Mouse (Mus musculus): ENCODE measurements around the gene Olfr1179.
"Not testable (repeated sequence)": the region's sequence is repeated elsewhere in the genome, so short reads cannot be mapped to it uniquely, and the experiment has no call there.

The Olfr1179 gene

DNA sequence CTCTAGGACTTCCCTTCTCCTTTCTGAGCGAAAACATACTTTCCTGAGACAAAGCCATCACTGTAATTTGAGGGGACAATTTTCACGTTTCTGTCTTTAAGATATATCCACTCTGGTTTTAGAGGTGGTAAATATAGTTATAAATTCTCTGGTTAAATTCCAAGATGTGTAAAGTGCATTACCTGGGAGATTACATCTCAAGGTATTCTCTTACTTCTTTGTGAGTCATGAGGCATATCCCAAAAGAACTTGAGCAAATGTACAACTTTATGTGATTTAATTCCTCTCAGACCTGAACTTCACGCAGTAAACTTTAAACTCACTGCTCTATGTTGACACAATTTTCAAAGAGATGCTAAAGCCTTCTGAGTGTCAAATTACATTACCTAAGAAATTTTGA lies at the start of gene Olfr1179:
Gene Olfr1179 (minus strand): TSS at position 101 of the 400 bp plus-strand sequence.
- no peak for DNase-seq (ENCODE audit: low spot score)

DNA sequence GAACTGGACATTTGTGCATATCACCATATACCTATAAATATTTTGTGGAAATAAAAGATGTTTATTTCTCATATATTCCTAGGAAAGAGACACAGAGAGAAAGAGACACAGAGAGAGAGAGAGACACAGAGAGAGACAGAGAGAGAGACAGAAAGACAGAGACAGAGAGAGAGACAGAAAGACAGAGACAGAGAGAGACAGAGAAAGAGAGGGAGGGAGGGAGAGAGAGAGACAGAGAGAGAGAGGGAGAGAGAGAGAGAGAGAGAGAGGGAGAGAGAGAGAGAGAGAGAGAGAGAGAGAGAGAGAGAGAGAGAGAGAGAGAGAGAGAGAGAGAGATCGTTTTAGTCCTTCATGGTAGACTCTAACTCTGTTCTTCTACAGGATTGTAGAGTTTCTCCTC lies 48.3 kb upstream of the Olfr1179 start, which contains the start of gene Olfr1183:
Gene Olfr1183 (plus strand): TSS at position 301 of the 400 bp plus-strand sequence.
- not testable (repeated sequence) for DNase-seq (ENCODE audit: low spot score)

DNA sequence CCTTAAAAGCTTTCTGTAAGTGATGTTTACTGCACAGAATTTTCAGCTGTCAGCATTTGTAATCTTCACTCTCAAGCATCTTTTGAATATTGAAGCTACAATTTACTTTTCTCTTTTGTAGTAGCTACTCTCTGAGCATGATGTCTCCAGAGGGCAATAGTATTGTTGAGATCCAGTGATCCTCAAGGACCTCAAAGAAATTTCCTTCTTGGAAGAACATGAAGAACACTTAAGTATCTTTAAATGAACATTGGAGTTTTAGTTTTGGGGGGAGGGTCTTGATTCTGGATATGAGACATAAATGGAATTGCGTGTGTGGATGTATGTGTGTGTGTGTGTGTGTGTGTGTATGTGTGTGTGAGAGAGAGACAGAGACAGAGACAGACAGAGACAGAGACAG lies 42.8 kb upstream of the Olfr1179 start, which contains the start of gene Gm13757:
Gene Gm13757 (minus strand): TSS at position 101 of the 400 bp plus-strand sequence.
- no peak for DNase-seq (ENCODE audit: low spot score)

DNA sequence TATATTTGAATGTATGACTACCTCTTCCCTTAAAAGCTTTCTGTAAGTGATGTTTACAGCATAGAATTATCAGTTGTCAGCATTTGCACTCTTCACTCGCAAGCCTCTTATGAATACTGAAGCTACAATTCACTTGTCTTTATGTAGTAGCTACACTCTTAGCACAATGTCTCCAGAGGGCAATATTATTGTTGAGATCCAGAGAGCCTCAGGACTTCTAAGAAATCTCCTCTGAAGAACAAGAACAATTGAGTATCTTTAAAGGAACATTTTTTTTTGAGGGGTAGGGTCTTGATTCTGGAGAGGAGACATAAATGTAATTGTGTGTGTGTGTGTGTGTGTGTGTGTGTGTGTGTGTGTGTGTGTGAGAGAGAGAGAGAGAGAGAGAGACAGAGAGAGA lies 19.8 kb upstream of the Olfr1179 start, which contains the start of gene Olfr1181:
Gene Olfr1181 (minus strand): TSS at position 101 of the 400 bp plus-strand sequence.
- no peak for DNase-seq (ENCODE audit: low spot score)

DNA sequence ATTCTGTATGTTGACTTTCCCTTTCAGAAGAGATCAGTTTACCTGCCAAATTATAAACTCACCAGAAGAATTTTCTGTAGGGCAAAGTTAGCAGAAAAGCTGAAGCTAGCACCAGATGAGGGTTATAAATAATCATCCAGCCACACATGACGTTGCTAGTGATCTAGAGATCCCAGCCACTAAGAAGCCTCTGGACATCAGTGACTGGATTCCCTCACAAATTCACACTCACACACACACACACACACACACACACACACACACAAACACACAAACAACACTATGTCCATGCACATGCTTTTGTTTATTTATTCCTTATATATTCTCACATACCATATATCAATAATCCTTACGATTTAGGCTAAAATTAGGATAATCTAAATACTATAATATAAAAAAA lies 12.8 kb upstream of the Olfr1179 start, which contains the start of gene Olfr1180:
Gene Olfr1180 (minus strand): TSS at position 101 of the 400 bp plus-strand sequence.
- DNase-seq (ENCODE audit: low spot score): no peak

DNA sequence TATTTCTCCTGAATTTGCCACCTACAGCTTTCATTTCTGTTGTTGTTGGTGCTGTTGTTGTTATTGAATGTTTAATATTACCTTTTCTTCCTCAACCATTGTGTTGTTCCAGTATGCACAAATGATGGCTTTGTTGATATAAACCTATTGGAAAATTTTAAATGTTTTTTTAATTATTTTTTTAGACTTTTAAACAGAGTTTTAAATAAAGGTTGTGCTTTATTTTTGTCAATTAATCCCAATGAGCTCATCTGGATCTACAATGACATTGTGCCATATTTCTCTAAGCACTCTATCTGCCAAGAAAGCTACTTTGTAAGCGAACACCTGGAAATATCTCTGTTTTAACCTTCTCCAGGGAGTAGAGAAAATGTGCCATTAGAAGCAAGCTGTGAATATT lies 19.5 kb downstream of the Olfr1179 start, which contains the start of gene Olfr1178:
Gene Olfr1178 (plus strand): TSS at position 301 of the 400 bp plus-strand sequence.
- DNase-seq (ENCODE audit: low spot score): no peak

DNA sequence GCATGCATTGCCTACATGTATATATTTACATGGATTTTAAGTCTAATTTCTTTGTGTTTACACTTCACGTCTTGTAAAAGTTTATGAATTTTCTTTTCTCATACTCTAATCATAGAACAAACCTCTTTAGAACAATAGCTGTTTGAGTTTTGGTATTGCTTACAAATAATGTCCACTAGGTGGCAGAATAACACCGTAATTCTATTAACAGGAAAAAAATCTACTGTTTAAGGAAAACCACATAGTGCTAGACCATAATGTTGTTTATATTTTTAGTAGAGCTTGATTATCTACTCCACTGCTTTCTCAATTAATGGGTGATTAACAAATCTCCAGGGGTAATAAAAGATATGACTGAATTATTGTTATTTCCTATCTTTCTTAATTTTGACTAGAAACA lies 49.9 kb downstream of the Olfr1179 start:
- DNase-seq (ENCODE audit: low spot score): no peak
